Mouse (Mus musculus) kidney, adult 9 months (tissue): ENCODE results near the gene Cdkn2b.

Source experiments
- DNase-seq: peaks from one replicate; pipeline ENCODE4 v3.0.0; 2022

The Cdkn2b gene

GRCm38 (mm10) chr4:89310491-89311254 is at the start of gene Cdkn2b:
TSS of gene Cdkn2b (minus strand) at chr4:89311039.
- peak; percentile 91 for DNase-seq

GRCm38 (mm10) chr4:89360349-89360748 is 49.5 kb upstream of the Cdkn2b start:
- DNase-seq, result peak; percentile 62

- no peak for DNase-seq
Measured at GRCm38 (mm10) chr4:89359506-89359905, 48.7 kb upstream of the Cdkn2b start.

DNA sequence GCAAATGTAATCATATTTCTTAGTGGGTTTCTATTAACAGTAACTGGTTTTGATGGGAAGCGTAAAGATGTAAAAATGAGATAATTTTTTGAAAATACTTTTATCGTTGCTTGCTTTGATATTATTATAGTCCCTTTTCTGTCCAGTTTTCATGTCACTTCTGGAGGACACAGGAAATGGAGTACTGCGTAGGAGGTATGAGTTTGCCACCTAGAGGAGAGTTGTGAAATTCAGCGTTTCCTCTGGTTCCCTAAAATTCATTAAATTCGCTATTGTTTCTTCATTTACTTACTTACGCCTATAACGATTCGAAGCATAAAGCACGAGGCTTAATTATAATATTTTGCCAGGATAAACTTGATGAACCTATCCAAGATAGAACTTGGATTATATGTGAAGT is 43.1 kb upstream of the Cdkn2b start:
- no peak for DNase-seq

DNA sequence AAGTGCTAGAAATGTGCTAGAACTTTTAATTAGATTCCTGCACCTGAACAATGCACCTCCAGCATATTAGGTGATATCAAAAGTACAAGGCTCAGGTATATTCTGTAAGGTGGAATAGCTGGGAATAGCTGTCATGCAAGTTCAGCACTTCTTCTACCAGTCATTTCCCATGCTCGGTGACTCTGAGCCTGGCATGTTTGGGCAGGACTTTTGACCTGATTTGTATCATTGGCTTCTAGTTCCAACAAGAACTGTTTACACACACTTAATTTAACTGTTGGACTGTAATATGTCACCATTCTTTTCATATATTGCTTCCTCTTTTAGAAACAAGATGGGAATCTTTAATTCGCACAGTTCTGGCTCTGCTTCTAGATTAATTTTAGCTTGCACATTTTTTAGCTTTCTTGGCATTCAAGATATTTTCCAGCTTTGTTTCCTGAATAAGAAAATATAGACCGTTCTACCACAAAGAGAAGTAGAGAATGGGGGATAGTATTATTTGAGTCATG is 42.3 kb upstream of the Cdkn2b start:
- DNase-seq, result no peak

GRCm38 (mm10) chr4:89351474-89351873 is 40.6 kb upstream of the Cdkn2b start:
- DNase-seq, result no peak

- no peak for DNase-seq
Measured at GRCm38 (mm10) chr4:89350938-89351451, 40.2 kb upstream of the Cdkn2b start.

- DNase-seq, result no peak
Measured at GRCm38 (mm10) chr4:89350391-89350790, 39.6 kb upstream of the Cdkn2b start.

DNA sequence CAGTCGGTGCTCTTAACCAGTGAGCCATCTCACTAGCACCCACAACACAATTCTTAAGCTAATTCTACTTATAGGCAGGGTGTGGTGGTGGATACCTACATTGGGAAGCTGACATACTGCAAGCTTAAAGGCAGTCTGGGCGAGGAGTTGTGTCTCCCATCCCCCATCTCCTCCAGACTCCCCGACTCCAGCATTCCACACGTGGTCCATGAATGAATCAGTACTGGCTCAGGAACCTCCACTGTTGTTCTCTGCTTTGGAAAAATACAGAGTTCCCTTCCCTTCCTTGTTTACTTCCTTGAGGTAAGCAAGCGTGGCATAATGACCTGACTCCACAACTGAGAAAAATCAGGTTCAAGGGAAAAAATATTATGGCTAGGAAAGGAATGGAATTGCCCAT is 38.0 kb upstream of the Cdkn2b start:
- DNase-seq, result peak; percentile 43

DNA sequence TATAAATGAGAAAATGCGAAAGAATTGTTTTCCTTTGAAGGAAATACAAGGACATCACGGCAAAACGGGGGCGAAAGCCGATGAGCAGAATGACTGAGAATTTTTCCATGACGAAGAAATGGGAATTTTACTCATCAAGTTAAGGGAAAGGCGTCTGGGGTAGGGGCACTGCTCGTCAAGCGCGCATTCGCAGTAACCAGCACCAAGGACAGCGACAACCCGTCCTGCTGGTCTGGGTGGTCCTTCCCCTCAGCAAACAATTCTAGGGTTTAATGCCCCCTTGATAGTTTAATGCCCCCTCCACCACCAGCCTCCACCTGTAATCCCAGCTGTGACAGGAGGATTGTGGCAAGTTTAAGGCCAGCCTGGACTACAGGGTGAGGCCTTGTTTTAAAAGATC is 2.6 kb upstream of the Cdkn2b start:
- DNase-seq, result no peak

DNA sequence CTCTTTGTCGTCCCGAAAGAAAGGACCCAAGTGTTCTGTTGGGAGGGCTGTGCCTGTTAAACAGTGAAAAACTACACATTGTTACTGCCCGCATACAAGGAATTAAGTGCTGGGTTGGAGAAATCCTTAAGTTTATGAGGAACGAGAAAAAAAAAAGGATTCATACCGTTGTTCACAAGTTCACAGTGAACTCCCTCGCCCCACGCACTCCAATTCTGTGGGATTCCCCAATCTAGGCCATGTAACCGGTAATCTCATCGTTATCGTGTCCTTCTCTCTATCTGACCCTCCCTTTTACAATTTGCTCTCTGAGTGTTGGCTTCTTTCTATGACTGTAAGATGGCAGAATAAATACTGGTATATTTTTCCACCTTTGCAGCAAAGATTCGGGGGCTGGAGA is 843 bp downstream of the Cdkn2b start:
- DNase-seq, result no peak

- no peak for DNase-seq
Measured at GRCm38 (mm10) chr4:89308001-89308400, 2.8 kb downstream of the Cdkn2b start.

DNA sequence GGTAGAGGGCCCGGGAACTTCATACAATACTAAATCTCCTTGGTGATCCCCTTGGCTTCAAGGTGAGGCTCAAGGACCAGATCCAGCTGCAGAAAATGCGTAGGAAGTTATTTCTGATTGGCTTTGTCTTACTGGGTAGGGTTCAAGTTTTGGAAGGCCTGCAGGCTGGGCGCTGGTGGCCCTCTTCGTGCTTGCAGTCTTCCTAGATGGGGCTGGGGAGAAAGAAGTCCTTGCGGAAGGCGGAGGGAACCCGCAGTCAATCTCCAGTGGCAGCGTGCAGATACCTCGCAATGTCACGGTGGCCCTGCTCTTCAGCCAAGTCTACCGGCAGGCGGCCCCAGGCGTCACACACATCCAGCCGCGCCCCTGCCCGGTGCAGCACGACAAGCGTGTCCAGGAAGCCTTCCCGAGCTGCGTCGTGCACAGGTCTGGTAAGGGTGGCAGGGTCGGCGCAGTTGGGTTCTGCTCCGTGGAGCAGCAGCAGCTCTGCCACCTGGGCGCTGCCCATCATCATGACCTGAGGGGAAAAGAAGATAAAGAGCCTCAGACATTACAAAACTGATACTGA is 4.0 kb downstream of the Cdkn2b start:
- DNase-seq, result no peak

GRCm38 (mm10) chr4:89305691-89306090 is 5.1 kb downstream of the Cdkn2b start:
- no peak for DNase-seq

GRCm38 (mm10) chr4:89303281-89303995 is 7.4 kb downstream of the Cdkn2b start:
- DNase-seq, result no peak

- no peak for DNase-seq
Measured at GRCm38 (mm10) chr4:89302129-89302528, 8.7 kb downstream of the Cdkn2b start.

DNA sequence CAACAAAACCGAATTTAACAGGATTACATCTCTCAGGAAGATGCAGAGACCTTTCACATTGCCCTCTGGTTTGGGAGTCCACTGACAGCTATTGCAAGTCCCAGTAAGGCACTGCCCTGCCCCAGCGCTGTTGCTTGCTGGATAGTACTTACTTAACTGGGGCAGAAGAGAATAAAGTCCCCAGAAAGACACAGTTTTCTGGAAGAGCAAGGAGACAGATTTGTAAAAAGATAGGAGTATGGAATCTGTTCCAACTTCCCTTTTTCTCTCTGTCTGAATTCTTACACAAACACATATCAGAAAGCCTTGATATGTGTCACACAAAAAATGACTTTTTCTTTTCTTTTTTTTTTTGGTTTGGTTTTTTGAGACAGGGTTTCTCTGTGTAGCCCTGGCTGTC is 11.1 kb downstream of the Cdkn2b start:
- DNase-seq, result no peak

DNA sequence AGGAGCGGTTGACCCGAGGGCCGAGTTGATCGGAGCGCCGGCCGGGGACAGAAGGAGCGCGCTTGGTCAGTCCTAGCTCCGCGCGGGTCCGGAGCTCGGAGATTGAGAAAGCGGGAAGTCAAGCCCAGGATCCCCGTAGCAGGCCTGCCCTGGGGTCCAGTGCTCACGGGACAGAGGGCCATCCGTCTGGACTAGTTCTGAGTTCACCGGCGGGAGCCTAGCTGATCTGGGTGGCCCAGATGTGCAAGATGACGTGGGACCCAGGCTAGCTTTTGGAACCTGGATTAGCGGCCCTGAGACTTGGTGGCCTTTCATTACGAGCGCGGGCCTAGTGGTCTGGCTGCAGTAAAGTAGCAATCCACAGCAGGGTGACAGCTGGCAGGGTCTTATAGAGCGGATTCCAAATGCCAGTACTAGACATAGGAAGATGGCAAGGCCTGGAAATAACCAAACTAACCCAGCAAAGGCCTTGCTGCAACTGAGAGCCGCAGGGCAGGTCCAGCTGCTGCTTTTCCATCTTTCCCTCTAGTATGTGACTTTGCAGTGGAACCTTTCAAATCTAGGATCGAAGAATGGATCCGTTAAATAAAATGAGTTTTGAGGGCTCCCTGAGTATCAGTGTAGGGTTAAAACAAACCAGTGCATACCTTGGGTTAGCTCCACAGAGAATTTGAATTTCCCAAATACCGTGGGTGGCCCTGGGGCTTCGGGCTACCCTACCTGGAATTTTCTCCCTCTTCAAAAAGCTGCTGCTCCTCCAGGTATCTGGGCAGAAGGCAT is 15.2 kb downstream of the Cdkn2b start:
- no peak for DNase-seq

GRCm38 (mm10) chr4:89294486-89295440 is 16.1 kb downstream of the Cdkn2b start, which contains the start of gene Cdkn2a:
TSS of gene Cdkn2a (minus strand) at chr4:89294653.
- peak; percentile 34 for DNase-seq

GRCm38 (mm10) chr4:89294091-89294485 is 16.8 kb downstream of the Cdkn2b start:
- DNase-seq, result no peak

DNA sequence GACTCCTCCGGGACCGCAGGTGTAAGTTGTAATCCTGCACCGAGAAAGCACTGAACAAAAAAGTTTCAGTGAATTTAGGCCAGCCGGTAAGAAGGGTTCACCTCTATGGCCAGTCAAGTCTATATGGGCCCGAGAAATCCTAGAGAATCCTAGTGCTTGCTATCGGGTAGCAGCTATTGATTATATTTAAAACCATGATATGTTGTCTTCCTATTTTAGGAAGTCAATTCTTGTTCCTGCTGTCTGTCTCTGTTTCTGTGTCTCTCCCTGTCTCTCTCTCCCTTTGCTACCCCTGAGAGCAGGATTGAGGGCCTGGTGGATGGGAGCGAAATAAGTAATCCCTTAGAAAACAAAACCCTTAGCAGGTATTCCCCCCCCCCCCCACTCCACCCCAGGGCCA is 17.3 kb downstream of the Cdkn2b start:
- no peak for DNase-seq

- DNase-seq, result no peak
Measured at GRCm38 (mm10) chr4:89289028-89289427, 21.8 kb downstream of the Cdkn2b start.
